ENCODE assay signal across 28 mouse cellular contexts in genomic region chr12:52711382-52711781, GRCm38 (mm10). TPM values are rescaled to one million over a fixed set of nuclear protein-coding genes. Genes with fewer than 3 reads are reported as not detected.
DNase-seq lines count a peak whose midpoint lies in the region; ATAC-seq lines count a peak whose summit lies in the region.
"Had no signal": no experiment of that assay in that cellular context is flagged by ENCODE, and none has a peak within 500 bp of the region (broad histone marks: within the 10 kb centered on the region; RNA-seq: fewer than 3 reads in every experiment).

No protein-coding gene starts in this region.

- H3K9me3 ChIP-seq in intestine, embryonic 14.5 days (ENCODE audit: control insufficient read depth, low read length): no peaks in the 10 kb centered on the region
- H3K9me3 ChIP-seq in intestine, embryonic 15.5 days: no peaks in the 10 kb centered on the region
- H3K9me3 ChIP-seq: embryonic facial prominence, embryonic 10.5 days; embryonic facial prominence, embryonic 13.5 days; forebrain, embryonic 13.5 days; heart, embryonic 12.5 days; heart, embryonic 15.5 days had no signal

- DNase-seq in heart, adult 11 months: peak; percentile 19
- no peak for DNase-seq in heart, postnatal 4 days
- peak; percentile 38 for DNase-seq in intestine, embryonic 14.5 days (ENCODE audit: low spot score)
- DNase-seq in kidney, postnatal 10 days: no peak
- DNase-seq in cerebellum, postnatal 14 days: no peak
- DNase-seq: adrenal gland, adult 2 months; adrenal gland, postnatal 14 days; cerebellum, adult 11-12 months; cerebellum, adult 8-10 months; cerebellum, postnatal 10 days; gastrocnemius, postnatal 14 days; heart, postnatal 10 days; kidney, adult 11 months; kidney, adult 8-10 months had no signal

- no peak for ATAC-seq in intestine, embryonic 14.5 days (replicated peaks; ENCODE audit: low FRiP score, low TSS enrichment, low read depth)
- no peak for ATAC-seq in intestine, embryonic 15.5 days
- peak; percentile 35 for ATAC-seq in granulocyte monocyte progenitor cell, adult 5-6 weeks (replicated peaks; ENCODE audit: poor library complexity, severe bottlenecking)
- ATAC-seq: CD4-positive, CD25-positive, alpha-beta regulatory T cell, adult 4 months; forebrain, embryonic 13.5 days; forebrain, embryonic 16.5 days; hindbrain, postnatal 0 days; inflammation-experienced regulatory T-cells, adult 6 months had no signal

- no peak overlapping the region for H3K4me2 ChIP-seq in intestine, embryonic 14.5 days (ENCODE audit: low read length)
- H3K4me2 ChIP-seq in intestine, embryonic 15.5 days (replicated peaks): no peak overlapping the region
- H3K4me2 ChIP-seq: embryonic facial prominence, embryonic 13.5 days; forebrain, embryonic 13.5 days; heart, embryonic 12.5 days; heart, embryonic 15.5 days; hindbrain, embryonic 14.5 days had no signal

- H3K27ac ChIP-seq in intestine, embryonic 14.5 days (ENCODE audit: low read depth): no peak overlapping the region
- H3K27ac ChIP-seq in intestine, embryonic 15.5 days: no peak overlapping the region
- H3K27ac ChIP-seq: embryonic facial prominence, embryonic 10.5 days; embryonic facial prominence, embryonic 13.5 days; forebrain, embryonic 13.5 days; heart, embryonic 15.5 days; hindbrain, embryonic 14.5 days; hindbrain, postnatal 0 days had no signal

- H3K36me3 ChIP-seq in intestine, embryonic 14.5 days (ENCODE audit: control insufficient read depth, insufficient read depth, low read length): no peaks in the 10 kb centered on the region
- no peaks in the 10 kb centered on the region for H3K36me3 ChIP-seq in intestine, embryonic 15.5 days
- H3K36me3 ChIP-seq: embryonic facial prominence, embryonic 10.5 days; embryonic facial prominence, embryonic 13.5 days; heart, embryonic 12.5 days; heart, embryonic 15.5 days had no signal

- H3K27me3 ChIP-seq in intestine, embryonic 14.5 days (replicated peaks; ENCODE audit: control insufficient read depth, insufficient read depth, low read length): no peaks in the 10 kb centered on the region
- H3K27me3 ChIP-seq in intestine, embryonic 15.5 days (replicated peaks): no peaks in the 10 kb centered on the region
- H3K27me3 ChIP-seq: embryonic facial prominence, embryonic 13.5 days; forebrain, embryonic 13.5 days; heart, embryonic 12.5 days; heart, embryonic 15.5 days had no signal

- H3K4me1 ChIP-seq in intestine, embryonic 14.5 days (replicated peaks; ENCODE audit: control insufficient read depth, insufficient read depth, low read length): no peaks in the 10 kb centered on the region
- H3K4me1 ChIP-seq in intestine, embryonic 15.5 days (replicated peaks): no peaks in the 10 kb centered on the region
- H3K4me1 ChIP-seq: forebrain, embryonic 13.5 days; heart, embryonic 15.5 days had no signal

- 82% methylated on average over 3 of the region's 3 CpGs for WGBS in intestine, embryonic 14.5 days
- WGBS in intestine, embryonic 15.5 days: 78% methylated on average over 3 of the region's 3 CpGs

- H3K4me3 ChIP-seq in intestine, embryonic 14.5 days (ENCODE audit: low read depth, low read length): no peak overlapping the region
- no peak overlapping the region for H3K4me3 ChIP-seq in intestine, embryonic 15.5 days (replicated peaks)
- H3K4me3 ChIP-seq: embryonic facial prominence, embryonic 10.5 days; embryonic facial prominence, embryonic 13.5 days; erythroblast, embryonic 14.5 days; forebrain, embryonic 13.5 days; heart, embryonic 12.5 days; heart, embryonic 15.5 days had no signal

- H3K9ac ChIP-seq in intestine, embryonic 14.5 days (ENCODE audit: low read length): no peak overlapping the region
- H3K9ac ChIP-seq in intestine, embryonic 15.5 days: no peak overlapping the region
- H3K9ac ChIP-seq: embryonic facial prominence, embryonic 13.5 days; forebrain, embryonic 13.5 days; heart, embryonic 12.5 days; heart, embryonic 15.5 days; hindbrain, embryonic 14.5 days had no signal

RNA-seq across cellular contexts. Expression of gene Akap6, which starts 12.2 kb away (rescaled TPM):
- total RNA-seq in heart, postnatal 4 days (2021): 100 to 1,000 TPM; 118 to 127 TPM
- 3.2 and 3.6 TPM in 2 replicates for polyA plus RNA-seq in intestine, embryonic 14.5 days (2014; fragmentation: Nextera tagmentation; extraction: Ambion mirVana)
- 1.9 and 2.1 TPM in 2 replicates for polyA plus RNA-seq in intestine, embryonic 15.5 days (2015; fragmentation: Nextera tagmentation; extraction: Ambion mirVana)
- not detected in 2 replicates for total RNA-seq in granulocyte monocyte progenitor cell, adult 5-6 weeks (2014; fragmentation: Nextera tagmentation)
- 0.21 TPM in 1 of 2 replicates, not detected in the other for total RNA-seq in granulocyte monocyte progenitor cell, adult 5-6 weeks (2017)
- total RNA-seq: MEL had no signal
- polyA plus RNA-seq: erythroblast, embryonic 14.5 days had no signal

Comparison
In these comparisons a context has a peak if more than half of its experiments do, and no peak if none do; other contexts are left out.
1. DNase-seq: peak in heart, adult 11 months (single experiment) and intestine, embryonic 14.5 days (single experiment); none in heart, postnatal 4 days (single experiment), kidney, postnatal 10 days (single experiment) and cerebellum, postnatal 14 days (0 of 2).
2. RNA of gene Akap6, which starts 12.2 kb away (total RNA-seq): 118 to 127 TPM in heart, postnatal 4 days; 0.21 TPM in granulocyte monocyte progenitor cell, adult 5-6 weeks; every median in the first group is over 10 times any median in the second.